Mouse (Mus musculus) hindbrain, embryonic 11.5 days (tissue): ENCODE results near the gene Eif2b4. TPM values are rescaled to one million over a fixed set of nuclear protein-coding genes. Genes with fewer than 3 reads are reported as not detected.

Source experiments
- ATAC-seq: fragments of 200-750 bp; cut with Nextera tagmentation; 2 replicates; pipeline ENCODE4 v1.8.0; 2017; ENCODE audit warnings: mild to moderate bottlenecking, moderate TSS enrichment, moderate library complexity; ENCODE audit not compliant: low FRiP score
- DNase-seq: peaks from one replicate; pipeline ENCODE4 v3.0.0-alpha.2; 2015; ENCODE audit warnings: low spot score
- H3K27ac ChIP-seq: fragments of 300-500 bp; sonication (generic); 2 replicates; pipeline ENCODE4 v1.5.1; 2014; ENCODE audit warnings: mild to moderate bottlenecking, low read depth, low read length
- H3K27me3 ChIP-seq: fragments of 300-500 bp; sonication (generic); 2 replicates; pipeline ENCODE4 v1.6.1; 2014; ENCODE audit warnings: mild to moderate bottlenecking, low read length, moderate library complexity, mixed read lengths; ENCODE audit not compliant: control insufficient read depth, insufficient read depth
- H3K36me3 ChIP-seq: fragments of 300-500 bp; sonication (generic); 2 replicates; pipeline ENCODE4 v1.6.1; 2014; ENCODE audit warnings: mild to moderate bottlenecking, low read length, moderate library complexity, mixed read lengths; ENCODE audit not compliant: control insufficient read depth, insufficient read depth
- H3K4me1 ChIP-seq: fragments of 300-500 bp; sonication (generic); replicated peaks from 2 replicates; pipeline ENCODE4 v1.6.1; 2014; ENCODE audit warnings: low read length, mixed read lengths; ENCODE audit not compliant: control insufficient read depth, insufficient read depth
- H3K4me2 ChIP-seq: fragments of 300-500 bp; sonication (generic); replicated peaks from 2 replicates; pipeline ENCODE4 v1.6.1; 2014; ENCODE audit warnings: mild to moderate bottlenecking, low read depth, low read length
- H3K4me3 ChIP-seq: fragments of 300-500 bp; sonication (generic); 2 replicates; pipeline ENCODE4 v1.5.1; 2014; ENCODE audit warnings: low read depth, low read length
- H3K9ac ChIP-seq: fragments of 300-500 bp; sonication (generic); 2 replicates; pipeline ENCODE4 v1.6.1; 2014; ENCODE audit warnings: low read depth, low read length
- H3K9me3 ChIP-seq: fragments of 300-500 bp; sonication (generic); 2 replicates; pipeline ENCODE4 v1.6.1; 2016; ENCODE audit warnings: low read length; ENCODE audit not compliant: control insufficient read depth
- WGBS: fragments of 180-500 bp; shearing (Covaris S2); extraction: QIAGEN DNeasy Blood & Tissue Kit; methylation state at CpG from one replicate; pipeline ENCODE4 v1.1.7; 2014; 5-methylcytosine and 5-hydroxymethylcytosine counted together
- polyA plus RNA-seq: library from polyadenylated mRNA; unstranded; fragments of >200 nt; fragmentation: Nextera tagmentation; extraction: Ambion mirVana; gene quantifications from 2 replicates; pipeline ENCODE4 v1.2.1, GENCODE M21; 2014

Eif2b4 gene
- polyA plus RNA-seq, 1 experiment from 2014 or later = 66.5 TPM

GRCm38 (mm10) chr5:31196207-31196606 is 3.0 kb upstream of the Eif2b4 start:
- Histone ChIP-seq H3K27ac (no peak overlapping the region), H3K4me1 (peaks cover 11% of the 10 kb centered on the region), H3K4me2 (no peak overlapping the region), H3K9me3 (peaks cover 5% of the 10 kb centered on the region), H3K27me3 (no peaks in the 10 kb centered on the region), H3K9ac (no peak overlapping the region), H3K36me3 (peaks cover 21% of the 10 kb centered on the region), H3K4me3 (no peak overlapping the region)
- DNase-seq = no peak
- 94% methylated on average over 10 of the region's 10 CpGs for WGBS
- no peak for ATAC-seq

GRCm38 (mm10) chr5:31195671-31196070 is 2.4 kb upstream of the Eif2b4 start:
- Histone ChIP-seq H3K9ac (no peak overlapping the region), H3K36me3 (peaks cover 21% of the 10 kb centered on the region), H3K4me3 (no peak overlapping the region), H3K9me3 (peaks cover 5% of the 10 kb centered on the region), H3K4me2 (no peak overlapping the region), H3K27ac (no peak overlapping the region), H3K4me1 (peaks cover 11% of the 10 kb centered on the region), H3K27me3 (no peaks in the 10 kb centered on the region)
- DNase-seq (no peak), ATAC-seq (no peak)
- WGBS = 96% methylated on average over 4 of the region's 4 CpGs

GRCm38 (mm10) chr5:31194486-31195485 is 1.6 kb upstream of the Eif2b4 start:
- WGBS = 94% methylated on average over 16 of the region's 16 CpGs
- Histone ChIP-seq H3K4me1 (peaks cover 7% of the 10 kb centered on the region), H3K27me3 (no peaks in the 10 kb centered on the region), H3K27ac (no peak overlapping the region), H3K9ac (no peak overlapping the region), H3K4me2 (no peak overlapping the region; the same call in 1 of the 2 replicates), H3K9me3 (no peaks in the 10 kb centered on the region), H3K36me3 (peaks cover 14% of the 10 kb centered on the region), H3K4me3 (peak overlapping the region; percentile 93; the same call in 1 of the 2 replicates)
- DNase-seq = no peak
- ATAC-seq = no peak

DNA sequence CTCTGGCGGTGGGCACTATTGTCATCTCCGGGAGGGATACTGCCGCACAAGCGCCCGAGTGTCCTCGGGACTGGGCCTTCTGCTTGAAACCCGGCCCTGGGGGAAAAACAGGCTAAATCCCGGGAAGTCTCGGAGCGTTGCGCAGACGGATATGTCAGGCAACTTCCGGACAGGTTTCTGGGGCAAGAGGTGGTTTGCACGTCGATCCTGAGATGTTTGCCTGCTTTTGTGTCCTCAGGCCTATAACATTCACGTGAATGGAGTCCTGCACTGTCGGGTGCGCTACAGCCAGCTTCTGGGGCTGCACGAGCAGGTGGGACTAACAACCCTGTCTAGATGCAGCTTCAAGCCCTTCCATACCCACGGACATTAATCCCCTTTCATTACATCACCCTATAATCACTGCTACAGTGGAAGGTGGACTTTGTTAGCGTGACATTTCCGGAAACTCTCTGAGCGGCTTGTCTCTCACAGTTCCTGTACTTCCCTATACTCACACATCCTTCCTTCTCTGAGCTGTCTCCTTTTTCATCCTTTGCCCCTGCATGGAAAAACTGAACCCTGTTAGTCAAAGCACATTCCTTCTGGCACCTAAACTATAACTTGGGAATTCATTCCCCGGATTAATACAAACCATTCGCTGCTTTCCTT is 526 bp upstream of the Eif2b4 start:
- ATAC-seq = no peak

GRCm38 (mm10) chr5:31192045-31192938 is 938 bp downstream of the Eif2b4 start:
- Histone ChIP-seq H3K4me1 (peaks cover 7% of the 10 kb centered on the region), H3K4me3 (peak overlapping the region; percentile 93), H3K9ac (peak overlapping the region; percentile 95), H3K27me3 (no peaks in the 10 kb centered on the region), H3K4me2 (peak overlapping the region; percentile 86), H3K36me3 (peaks cover 8% of the 10 kb centered on the region), H3K27ac (no peak overlapping the region), H3K9me3 (no peaks in the 10 kb centered on the region)
- peak; percentile 75 for ATAC-seq
- no peak for DNase-seq
- 20% methylated on average over 35 of the region's 42 CpGs for WGBS

More for the DNA sequence above, 526 bp upstream of the Eif2b4 start:
- Histone ChIP-seq H3K9me3 (no peaks in the 10 kb centered on the region), H3K4me3 (peak overlapping the region; percentile 93), H3K4me1 (peaks cover 7% of the 10 kb centered on the region), H3K36me3 (peaks cover 14% of the 10 kb centered on the region), H3K27ac (peak overlapping the region; percentile 82), H3K4me2 (peak overlapping the region; percentile 86), H3K9ac (peak overlapping the region; percentile 95), H3K27me3 (no peaks in the 10 kb centered on the region)
- 16% methylated on average over 25 of the region's 25 CpGs for WGBS
- no peak for DNase-seq

DNA sequence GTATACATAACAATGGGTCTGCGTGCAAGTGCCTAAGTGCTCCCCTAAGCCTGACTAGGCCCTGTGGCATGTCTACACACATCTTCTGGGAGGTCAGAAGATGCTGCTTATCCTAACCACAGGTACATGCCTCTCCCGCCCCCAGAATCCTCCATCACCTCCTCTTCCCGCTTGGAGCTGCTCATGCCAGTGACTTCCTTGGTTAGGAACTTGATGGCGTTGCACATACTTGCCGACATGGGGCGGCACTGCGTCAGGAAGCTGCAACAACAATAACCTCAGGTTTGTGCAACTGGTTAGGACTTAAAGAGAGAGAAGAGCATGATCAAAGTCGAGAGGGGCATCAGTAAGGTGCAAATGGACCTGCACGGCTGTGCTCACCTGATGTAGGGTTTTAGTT is 3.0 kb downstream of the Eif2b4 start:
- Histone ChIP-seq H3K4me1 (peaks cover 7% of the 10 kb centered on the region), H3K4me2 (no peak overlapping the region), H3K9ac (no peak overlapping the region), H3K4me3 (no peak overlapping the region), H3K27ac (no peak overlapping the region), H3K9me3 (no peaks in the 10 kb centered on the region), H3K27me3 (no peaks in the 10 kb centered on the region), H3K36me3 (peaks cover 4% of the 10 kb centered on the region; the same call in 1 of the 2 replicates)
- DNase-seq = no peak
- 88% methylated on average over 9 of the region's 9 CpGs for WGBS
- ATAC-seq = no peak

DNA sequence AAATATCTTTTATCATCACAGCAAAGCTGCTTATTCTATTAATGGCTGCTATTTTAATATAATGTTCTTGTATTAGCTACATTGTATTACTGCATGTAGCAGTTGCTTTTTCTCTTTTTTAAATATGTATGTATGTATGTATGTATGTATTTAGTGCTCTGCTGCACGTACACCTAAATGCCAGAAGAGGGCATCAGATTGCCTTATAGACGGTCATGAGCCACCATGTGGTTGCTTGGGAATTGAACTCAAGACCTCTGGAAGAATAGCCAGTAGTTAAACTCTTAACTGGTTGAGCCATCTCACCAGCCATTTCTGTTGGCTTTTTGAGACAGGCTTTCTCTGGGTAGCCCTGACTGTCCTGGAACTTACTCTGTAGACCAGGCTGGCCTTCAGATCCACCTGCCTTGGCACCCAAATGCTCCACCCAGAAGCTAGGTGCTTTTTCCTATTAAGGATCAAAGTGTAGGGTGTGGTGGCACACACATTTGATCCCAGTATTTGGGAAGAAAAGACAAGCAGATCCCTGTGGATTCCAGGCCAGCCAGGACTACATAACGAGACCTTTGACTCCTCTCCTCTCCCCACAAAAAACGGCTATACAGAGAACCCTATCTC is 4.9 kb downstream of the Eif2b4 start:
- Histone ChIP-seq H3K9ac (no peak overlapping the region), H3K4me2 (no peak overlapping the region), H3K27me3 (no peaks in the 10 kb centered on the region), H3K4me1 (0 out of 2 replicates have a peak, but pooled peaks cover 4% of the 10 kb centered on the region), H3K27ac (no peak overlapping the region), H3K36me3 (no peaks in the 10 kb centered on the region), H3K9me3 (no peaks in the 10 kb centered on the region), H3K4me3 (no peak overlapping the region)
- WGBS = 83% methylated on average over 4 of the region's 4 CpGs
- ATAC-seq (no peak), DNase-seq (no peak)

DNA sequence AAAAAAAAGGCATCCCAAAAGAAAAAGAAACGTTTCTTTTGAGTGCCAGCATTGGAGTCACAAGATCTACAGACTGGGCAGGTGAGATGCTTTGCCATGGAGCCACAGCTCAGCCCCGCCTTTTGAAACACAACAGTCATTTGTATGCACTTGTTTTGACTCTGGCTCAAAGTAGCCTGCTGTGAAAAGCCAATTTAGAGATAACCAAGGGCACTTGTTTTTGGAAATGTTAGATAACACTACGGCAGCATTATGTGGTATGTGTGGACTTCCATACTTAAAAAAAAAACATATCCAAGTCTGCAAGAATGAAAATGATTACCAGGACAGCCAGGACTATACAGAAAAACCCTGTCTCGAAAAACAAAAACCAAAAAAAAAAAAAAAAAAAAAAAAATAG is 9.6 kb downstream of the Eif2b4 start:
- ATAC-seq (no peak), DNase-seq (no peak)
- Histone ChIP-seq H3K4me2 (no peak overlapping the region), H3K4me3 (no peak overlapping the region), H3K27ac (no peak overlapping the region), H3K9ac (no peak overlapping the region), H3K27me3 (no peaks in the 10 kb centered on the region), H3K9me3 (no peaks in the 10 kb centered on the region), H3K4me1 (no peaks in the 10 kb centered on the region), H3K36me3 (no peaks in the 10 kb centered on the region)
- 68% methylated on average over 4 of the region's 4 CpGs for WGBS
